Mouse (Mus musculus) liver, postnatal 0 days (tissue): ENCODE results near the gene Prkca.

Experiments
- CTCF ChIP-seq: sonication (generic); IDR thresholded peaks from 2 replicates; pipeline ENCODE4 v1.5.1; 2016; ENCODE audit warnings: antibody characterized with exemption, low read depth
- EP300 ChIP-seq: IDR thresholded peaks from 2 replicates; pipeline ENCODE4 v1.6.1; 2016; ENCODE audit warnings: antibody characterized with exemption, low read depth, mild to moderate bottlenecking

DNA sequence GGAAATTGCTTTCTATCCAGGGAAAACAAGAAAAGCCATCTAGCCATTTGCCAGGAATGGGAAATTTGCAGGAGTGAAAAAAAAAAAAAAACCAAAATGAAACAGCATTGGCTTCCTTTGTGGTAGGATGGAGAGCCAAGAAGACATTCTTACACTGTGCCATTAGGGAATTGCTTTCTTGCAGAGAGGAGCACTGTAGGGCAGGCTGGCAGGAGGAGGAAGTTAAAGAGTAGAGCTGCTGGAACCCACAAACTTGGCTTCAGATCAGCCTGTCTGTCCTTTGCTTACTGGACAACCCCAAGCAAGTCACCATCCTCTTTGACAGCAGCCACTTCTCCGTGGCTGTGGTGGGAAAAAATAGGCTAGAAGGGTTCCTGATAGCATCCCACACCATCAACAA is 23.3 kb upstream of the Prkca start:
- TF ChIP-seq CTCF: no peak
- no peak for TF ChIP-seq EP300
